Mouse (Mus musculus) ovary, postnatal 10 days (tissue): ENCODE results near the gene Plekhd1.

Experiments used
- DNase-seq: peaks from one replicate; pipeline ENCODE4 v3.0.0; 2022; ENCODE audit warnings: low spot score

Gene Plekhd1

GRCm38 (mm10) chr12:80692269-80692972, at the start of gene Plekhd1:
Plekhd1 (plus strand) TSS chr12:80692591.
- no peak for DNase-seq

- peak; percentile 15 for DNase-seq
Observed at GRCm38 (mm10) chr12:80642725-80643692, 49.4 kb upstream of the Plekhd1 start.

- DNase-seq: peak; percentile 90
Observed at GRCm38 (mm10) chr12:80643693-80644505, 48.5 kb upstream of the Plekhd1 start, which contains the start of the genes Slc39a9 and Erh. Slc39a9 (plus strand) TSS chr12:80643883. Erh (minus strand) TSS chr12:80644341.

- DNase-seq: no peak
Observed at GRCm38 (mm10) chr12:80644506-80644868, 47.9 kb upstream of the Plekhd1 start.

- no peak for DNase-seq
Observed at GRCm38 (mm10) chr12:80646377-80646776, 46.0 kb upstream of the Plekhd1 start.

- DNase-seq: no peak
Observed at GRCm38 (mm10) chr12:80653951-80654658, 38.3 kb upstream of the Plekhd1 start.

- DNase-seq: no peak
Observed at GRCm38 (mm10) chr12:80654659-80655025, 37.7 kb upstream of the Plekhd1 start.

- DNase-seq: no peak
Observed at GRCm38 (mm10) chr12:80658661-80659060, 33.7 kb upstream of the Plekhd1 start.

- DNase-seq: no peak
Observed at GRCm38 (mm10) chr12:80662322-80662721, 30.1 kb upstream of the Plekhd1 start.

- no peak for DNase-seq
Observed at GRCm38 (mm10) chr12:80663935-80664334, 28.5 kb upstream of the Plekhd1 start.

GRCm38 (mm10) chr12:80668391-80668790, 24.0 kb upstream of the Plekhd1 start:
- DNase-seq: no peak

GRCm38 (mm10) chr12:80673170-80673569, 19.2 kb upstream of the Plekhd1 start:
- no peak for DNase-seq

- DNase-seq: no peak
Observed at GRCm38 (mm10) chr12:80681340-80681739, 11.1 kb upstream of the Plekhd1 start.

- no peak for DNase-seq
Observed at GRCm38 (mm10) chr12:80683554-80683953, 8.8 kb upstream of the Plekhd1 start.

GRCm38 (mm10) chr12:80684316-80684715, 8.1 kb upstream of the Plekhd1 start:
- no peak for DNase-seq

- DNase-seq: no peak
Observed at GRCm38 (mm10) chr12:80687788-80688211, 4.6 kb upstream of the Plekhd1 start.

GRCm38 (mm10) chr12:80689696-80690095, 2.7 kb upstream of the Plekhd1 start:
- no peak for DNase-seq

GRCm38 (mm10) chr12:80691671-80692091, 710 bp upstream of the Plekhd1 start:
- no peak for DNase-seq

- DNase-seq: no peak
Observed at GRCm38 (mm10) chr12:80693700-80694099, 1.3 kb downstream of the Plekhd1 start.

GRCm38 (mm10) chr12:80695004-80695403, 2.6 kb downstream of the Plekhd1 start:
- no peak for DNase-seq

- no peak for DNase-seq
Observed at GRCm38 (mm10) chr12:80698526-80699143, 6.2 kb downstream of the Plekhd1 start.
